Mouse (Mus musculus) neural tube, embryonic 11.5 days (tissue): ENCODE results near the gene Gda. TPM values are rescaled to one million over a fixed set of nuclear protein-coding genes. Genes with fewer than 3 reads are reported as not detected.

Experiments
- ATAC-seq: fragments of 200-750 bp; cut with Nextera tagmentation; 2 replicates; pipeline ENCODE4 v1.8.0; 2017; ENCODE audit warnings: moderate number of reproducible peaks, mild to moderate bottlenecking, moderate TSS enrichment, moderate library complexity; ENCODE audit not compliant: insufficient read depth, low FRiP score, low TSS enrichment
- DNase-seq: peaks from one replicate; pipeline ENCODE4 v3.0.0-alpha.2; 2015; ENCODE audit warnings: low spot score
- H3K27ac ChIP-seq: fragments of 300-500 bp; sonication (generic); 2 replicates; pipeline ENCODE4 v1.5.1; 2014; ENCODE audit warnings: low read depth, mild to moderate bottlenecking, low read length
- H3K27me3 ChIP-seq: fragments of 300-500 bp; sonication (generic); 2 replicates; pipeline ENCODE4 v1.6.1; 2014; ENCODE audit warnings: mild to moderate bottlenecking, low read length, mixed read lengths; ENCODE audit not compliant: control insufficient read depth, insufficient read depth
- H3K36me3 ChIP-seq: fragments of 300-500 bp; sonication (generic); 2 replicates; pipeline ENCODE4 v1.6.1; 2014; ENCODE audit warnings: mild to moderate bottlenecking, low read length, moderate library complexity, mixed read lengths; ENCODE audit not compliant: control insufficient read depth, insufficient read depth
- H3K4me1 ChIP-seq: fragments of 300-500 bp; sonication (generic); 2 replicates; pipeline ENCODE4 v1.6.1; 2014; ENCODE audit warnings: low read length, mixed read lengths; ENCODE audit not compliant: control insufficient read depth, insufficient read depth
- H3K4me2 ChIP-seq: fragments of 300-500 bp; sonication (generic); 2 replicates; pipeline ENCODE4 v1.6.1; 2014; ENCODE audit warnings: low read depth, mild to moderate bottlenecking, moderate library complexity
- H3K4me3 ChIP-seq: fragments of 300-500 bp; sonication (generic); 2 replicates; pipeline ENCODE4 v1.5.1; 2014; ENCODE audit warnings: low read depth, low read length
- H3K9ac ChIP-seq: fragments of 300-500 bp; sonication (generic); 2 replicates; pipeline ENCODE4 v1.6.1; 2014; ENCODE audit warnings: mild to moderate bottlenecking, low read length
- H3K9me3 ChIP-seq: fragments of 300-500 bp; sonication (generic); 2 replicates; pipeline ENCODE4 v1.6.1; 2016; ENCODE audit warnings: low read length; ENCODE audit not compliant: control insufficient read depth
- WGBS: fragments of 180-500 bp; shearing (Covaris S2); extraction: QIAGEN DNeasy Blood & Tissue Kit; methylation state at CpG from one replicate; pipeline ENCODE4 v1.1.7; 2014; 5-methylcytosine and 5-hydroxymethylcytosine counted together
- polyA plus RNA-seq: library from polyadenylated mRNA; unstranded; fragments of >200 nt; fragmentation: Nextera tagmentation; extraction: Ambion mirVana; gene quantifications from 2 replicates; pipeline ENCODE4 v1.2.1, GENCODE M21; 2014

Gene Gda
- polyA plus RNA-seq, 1 experiment from 2014 or later: not detected

DNA sequence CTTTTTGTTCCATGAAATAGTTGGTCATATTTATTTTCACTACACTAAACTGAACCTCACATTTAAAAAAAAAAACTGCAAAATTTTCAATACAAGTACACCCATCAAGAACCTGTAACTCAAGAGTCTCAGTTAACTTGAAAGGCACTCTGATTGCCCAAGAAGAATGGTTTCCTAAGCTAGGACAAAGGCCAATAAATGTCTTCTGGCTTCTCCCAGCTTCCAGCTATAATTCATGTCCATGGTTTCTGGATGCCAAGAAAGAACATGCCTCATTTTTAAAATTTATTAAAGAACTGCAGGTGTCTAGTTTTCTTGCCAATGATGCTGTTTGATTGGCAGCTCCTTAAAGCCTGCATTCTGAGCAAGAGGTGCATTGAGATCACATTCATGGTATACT is 75.3 kb downstream of the Gda start:
- H3K27ac ChIP-seq: no peak overlapping the region
- H3K36me3 ChIP-seq: no peaks in the 10 kb centered on the region
- no peak overlapping the region for H3K4me3 ChIP-seq
- no peak for ATAC-seq
- DNase-seq: no peak
- no peaks in the 10 kb centered on the region for H3K9me3 ChIP-seq
- no peak overlapping the region for H3K4me2 ChIP-seq
- H3K27me3 ChIP-seq: no peaks in the 10 kb centered on the region
- no peaks in the 10 kb centered on the region for H3K4me1 ChIP-seq
- H3K9ac ChIP-seq: no peak overlapping the region

DNA sequence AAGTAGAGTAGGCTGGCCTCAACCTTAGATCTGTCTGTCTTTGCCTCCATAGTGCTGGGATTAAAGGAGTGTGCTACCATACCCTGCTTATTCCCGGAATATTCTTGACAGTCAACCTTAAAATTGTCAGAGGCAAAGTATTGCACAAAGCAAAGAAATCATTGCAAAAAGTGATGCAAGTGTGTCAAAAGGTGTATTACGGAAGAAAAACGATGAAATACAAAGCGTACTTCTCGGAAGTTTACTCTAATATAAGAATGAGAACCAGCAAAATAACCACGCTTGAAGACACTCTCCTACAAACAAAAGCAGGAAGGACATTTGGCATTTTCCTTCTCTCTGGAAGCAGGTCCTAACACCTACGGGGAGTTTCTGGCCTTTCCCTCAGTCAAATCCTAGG is 76.9 kb downstream of the Gda start:
- 91% methylated on average over 7 of the region's 7 CpGs for WGBS
- H3K4me1 ChIP-seq: no peaks in the 10 kb centered on the region
- DNase-seq (no peak), ATAC-seq (no peak)
- H3K9me3 ChIP-seq: no peaks in the 10 kb centered on the region
- H3K27ac ChIP-seq: no peak overlapping the region
- H3K4me3 ChIP-seq: no peak overlapping the region
- no peak overlapping the region for H3K4me2 ChIP-seq
- no peaks in the 10 kb centered on the region for H3K36me3 ChIP-seq
- H3K27me3 ChIP-seq: no peaks in the 10 kb centered on the region
- H3K9ac ChIP-seq: no peak overlapping the region

DNA sequence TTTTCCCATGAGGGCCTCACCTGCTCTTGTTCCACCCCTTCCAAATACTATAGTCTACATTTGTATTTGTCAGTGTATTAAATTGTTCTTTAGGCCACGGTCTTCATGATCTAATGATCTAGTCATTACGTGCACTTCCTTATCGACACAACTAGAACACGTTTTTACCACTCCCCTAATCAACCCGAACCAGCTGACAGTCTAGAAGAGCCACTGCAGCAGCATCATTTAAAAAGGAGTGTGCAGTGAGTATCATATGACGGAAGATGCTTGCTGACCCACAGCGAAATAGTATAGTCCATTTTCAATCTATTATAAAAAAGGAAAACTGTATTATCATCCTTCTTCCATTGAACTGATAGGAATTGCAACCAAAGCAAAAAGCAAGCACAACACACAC is 82.3 kb downstream of the Gda start:
- no peak overlapping the region for H3K9ac ChIP-seq
- H3K27ac ChIP-seq: no peak overlapping the region
- ATAC-seq: no peak
- H3K4me3 ChIP-seq: no peak overlapping the region
- H3K4me2 ChIP-seq: no peak overlapping the region
- no peaks in the 10 kb centered on the region for H3K27me3 ChIP-seq
- no peaks in the 10 kb centered on the region for H3K9me3 ChIP-seq
- H3K4me1 ChIP-seq: no peaks in the 10 kb centered on the region
- H3K36me3 ChIP-seq: no peaks in the 10 kb centered on the region
- 88% methylated on average over 7 of the region's 7 CpGs for WGBS
- DNase-seq: no peak

- no peaks in the 10 kb centered on the region for H3K36me3 ChIP-seq
- WGBS: 84% methylated on average over 2 of the region's 2 CpGs
- no peak overlapping the region for H3K27ac ChIP-seq
- H3K9me3 ChIP-seq: no peaks in the 10 kb centered on the region
- H3K4me3 ChIP-seq: no peak overlapping the region
- H3K9ac ChIP-seq: no peak overlapping the region
- H3K27me3 ChIP-seq: no peaks in the 10 kb centered on the region
- ATAC-seq: no peak
- no peaks in the 10 kb centered on the region for H3K4me1 ChIP-seq
- no peak for DNase-seq
- H3K4me2 ChIP-seq: no peak overlapping the region
These were observed 86.4 kb downstream of the Gda start for GRCm38 (mm10) chr19:21386842-21387241.

- ATAC-seq: no peak
- Histone ChIP-seq H3K4me2 (no peak overlapping the region), H3K27ac (no peak overlapping the region), H3K9ac (no peak overlapping the region), H3K4me3 (no peak overlapping the region), H3K4me1 (no peaks in the 10 kb centered on the region), H3K27me3 (no peaks in the 10 kb centered on the region), H3K36me3 (no peaks in the 10 kb centered on the region), H3K9me3 (no peaks in the 10 kb centered on the region)
- 80% methylated on average over 3 of the region's 3 CpGs for WGBS
- no peak for DNase-seq
These were observed 89.0 kb downstream of the Gda start for GRCm38 (mm10) chr19:21384231-21384630.

DNA sequence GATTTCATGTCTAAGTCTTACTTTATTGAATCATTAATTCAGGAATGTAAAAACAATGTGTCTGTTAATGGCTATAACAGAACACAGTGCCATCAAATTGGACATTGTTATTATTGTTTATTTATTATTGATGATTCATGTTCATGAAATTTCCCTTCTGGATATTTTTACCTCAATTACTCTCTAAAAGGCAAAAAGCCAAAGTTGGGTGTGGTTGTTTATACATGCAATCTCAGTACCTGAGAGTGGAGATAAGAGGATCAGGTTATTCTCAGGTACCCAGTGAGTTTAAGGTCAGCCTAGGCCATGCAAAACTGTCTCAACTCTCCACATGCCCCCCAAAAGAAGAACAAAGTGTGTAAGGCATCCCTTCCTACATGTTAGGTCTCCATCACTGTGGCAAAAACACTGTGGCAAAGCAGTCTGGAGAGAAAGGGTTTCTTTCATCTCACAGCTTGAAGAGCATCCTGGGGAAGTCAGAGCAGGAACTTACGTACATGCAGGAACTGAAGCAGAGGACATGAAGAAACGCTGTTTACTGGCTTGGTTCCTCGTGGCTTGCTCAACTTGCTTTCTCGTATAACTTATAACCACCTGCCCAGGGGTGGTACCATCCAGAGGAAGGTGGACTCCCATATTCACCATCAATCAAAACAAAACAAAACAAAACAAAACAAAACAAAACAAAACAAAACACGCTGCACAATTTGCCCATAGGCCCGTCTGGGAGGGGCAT is 89.6 kb downstream of the Gda start:
- H3K4me1 ChIP-seq: no peaks in the 10 kb centered on the region
- H3K27ac ChIP-seq: no peak overlapping the region
- H3K9me3 ChIP-seq: no peaks in the 10 kb centered on the region
- H3K36me3 ChIP-seq: no peaks in the 10 kb centered on the region
- no peaks in the 10 kb centered on the region for H3K27me3 ChIP-seq
- no peak overlapping the region for H3K9ac ChIP-seq
- H3K4me3 ChIP-seq: no peak overlapping the region
- no peak overlapping the region for H3K4me2 ChIP-seq
- ATAC-seq: no peak
- DNase-seq: no peak
- WGBS: 84% methylated on average over 6 of the region's 6 CpGs

DNA sequence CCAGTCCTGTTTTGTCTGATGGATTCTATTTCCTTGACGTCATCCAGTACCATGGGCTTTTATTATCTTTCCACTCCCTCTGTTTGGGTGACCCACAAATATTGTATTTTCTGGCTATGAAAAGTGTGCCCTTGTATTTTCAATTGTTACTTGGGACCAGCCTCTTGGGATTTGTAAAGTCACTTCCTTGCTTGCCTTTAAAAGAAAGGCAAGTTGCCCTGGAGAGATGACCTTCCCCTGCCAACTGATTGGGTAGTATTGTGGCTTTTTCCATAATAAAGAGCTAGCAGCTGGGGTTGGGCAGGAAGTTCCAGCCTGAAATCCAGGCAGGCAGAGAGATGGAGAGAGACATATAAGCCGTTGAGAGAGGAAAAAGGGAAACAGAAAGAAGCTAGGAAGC is 91.5 kb downstream of the Gda start:
- DNase-seq (no peak), ATAC-seq (no peak)
- H3K4me2 ChIP-seq: no peak overlapping the region
- no peak overlapping the region for H3K4me3 ChIP-seq
- no peaks in the 10 kb centered on the region for H3K4me1 ChIP-seq
- 56% methylated on average over 2 of the region's 2 CpGs for WGBS
- H3K36me3 ChIP-seq: no peaks in the 10 kb centered on the region
- H3K9ac ChIP-seq: no peak overlapping the region
- no peak overlapping the region for H3K27ac ChIP-seq
- H3K27me3 ChIP-seq: no peaks in the 10 kb centered on the region
- no peaks in the 10 kb centered on the region for H3K9me3 ChIP-seq

- H3K9me3 ChIP-seq: no peaks in the 10 kb centered on the region
- no peak overlapping the region for H3K27ac ChIP-seq
- no peak for DNase-seq
- no peak overlapping the region for H3K4me2 ChIP-seq
- no peaks in the 10 kb centered on the region for H3K27me3 ChIP-seq
- no peak overlapping the region for H3K4me3 ChIP-seq
- no peaks in the 10 kb centered on the region for H3K36me3 ChIP-seq
- no peaks in the 10 kb centered on the region for H3K4me1 ChIP-seq
- WGBS: 92% methylated on average over 5 of the region's 5 CpGs
- H3K9ac ChIP-seq: no peak overlapping the region
- no peak for ATAC-seq
These were observed 94.0 kb downstream of the Gda start for GRCm38 (mm10) chr19:21379195-21379594.

DNA sequence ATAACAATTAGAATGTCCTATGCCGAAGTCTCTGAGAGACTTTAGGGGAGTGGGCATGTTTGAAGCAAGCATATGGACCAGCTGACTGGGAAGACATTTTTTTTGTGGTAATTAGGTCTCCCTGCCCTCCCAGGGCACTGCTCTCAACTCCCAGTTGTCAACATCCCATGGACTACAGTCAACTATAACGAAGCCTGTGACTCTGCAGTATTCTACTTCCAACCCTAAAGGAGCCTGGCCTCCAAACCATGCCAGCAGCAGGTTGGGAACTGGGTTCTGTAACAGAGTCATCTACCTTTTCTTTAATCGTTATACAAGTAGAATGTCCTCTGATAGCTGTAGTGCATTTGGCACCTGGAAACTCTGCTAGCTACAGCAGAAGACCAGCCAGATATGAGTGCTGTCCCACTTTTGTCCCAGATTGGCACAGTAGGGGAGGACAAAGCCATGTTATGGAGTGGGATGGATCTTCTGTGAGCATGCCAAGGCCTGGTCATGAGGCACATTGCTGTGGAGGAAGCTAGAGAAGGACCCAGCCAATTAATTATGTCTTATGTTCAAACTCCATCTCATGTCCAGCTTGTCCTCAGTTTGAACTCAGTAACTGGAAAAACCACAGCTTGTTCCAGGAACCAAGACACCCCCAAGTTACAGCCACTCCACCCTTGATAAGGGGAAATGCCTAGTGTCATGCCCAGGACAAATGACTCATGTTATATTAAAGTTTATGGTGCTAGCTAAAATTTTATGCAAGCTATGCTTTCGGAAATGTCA is 96.6 kb downstream of the Gda start:
- ATAC-seq: no peak
- no peaks in the 10 kb centered on the region for H3K9me3 ChIP-seq
- H3K36me3 ChIP-seq: no peaks in the 10 kb centered on the region
- H3K27ac ChIP-seq: no peak overlapping the region
- WGBS: 90% methylated on average over 4 of the region's 4 CpGs
- no peak overlapping the region for H3K4me2 ChIP-seq
- no peak for DNase-seq
- H3K4me1 ChIP-seq: no peaks in the 10 kb centered on the region
- H3K4me3 ChIP-seq: no peak overlapping the region
- no peaks in the 10 kb centered on the region for H3K27me3 ChIP-seq
- no peak overlapping the region for H3K9ac ChIP-seq
